ENCODE assay signal across 12 mouse cellular contexts in the genomic region with DNA sequence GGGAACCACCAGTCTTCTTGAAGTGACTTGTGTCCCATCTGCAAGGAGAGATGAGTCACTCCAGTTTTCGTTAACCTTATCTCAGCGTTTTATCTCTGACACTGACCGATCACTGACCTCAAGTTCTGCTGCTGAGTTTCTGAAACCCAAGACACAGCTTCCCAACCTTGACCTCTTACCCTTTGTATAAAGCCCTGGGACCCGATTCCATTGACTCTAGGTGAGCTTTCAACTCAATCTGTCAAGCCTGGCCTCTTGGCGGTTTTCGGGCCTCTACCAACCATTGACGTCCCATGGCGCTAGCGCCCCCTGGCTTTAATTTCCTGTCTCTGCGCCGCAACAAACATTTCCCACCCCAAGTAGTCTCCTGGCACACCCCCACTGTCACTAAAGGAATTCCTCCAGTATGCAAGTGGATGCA. TPM values are rescaled to one million over a fixed set of nuclear protein-coding genes. Genes with fewer than 3 reads are reported as not detected.
DNase-seq lines count a peak whose midpoint lies in the region; TF ChIP-seq lines count a peak whose summit lies in the region.
"Had no signal": no experiment of that assay in that cellular context is flagged by ENCODE, and none has a peak within 500 bp of the region (broad histone marks: within the 10 kb centered on the region; RNA-seq: fewer than 3 reads in every experiment).

No protein-coding gene starts in this region.

- H3K4me1 ChIP-seq in kidney, adult 2 months (ENCODE audit: control insufficient read depth, insufficient read depth, low read length): peaks cover 11% of the 10 kb centered on the region; the same call in 1 of the 2 replicates
- H3K4me1 ChIP-seq in lung, adult 2 months (ENCODE audit: control insufficient read depth, insufficient read depth, low read length): peaks cover 9% of the 10 kb centered on the region; the same call in 1 of the 2 replicates

- no peak overlapping the region for H3K4me3 ChIP-seq in kidney, adult 2 months (ENCODE audit: insufficient read depth, low read depth, low read length)
- no peak overlapping the region for H3K4me3 ChIP-seq in lung, adult 2 months (replicated peaks; ENCODE audit: extremely low read depth, low read depth, low read length)
- H3K4me3 ChIP-seq: limb, embryonic 12.5 days; midbrain, embryonic 10.5 days had no signal

- TF ChIP-seq POLR2A in kidney, adult 2 months (IDR thresholded peaks at IDR 0.05; ENCODE audit: low read depth, low read length): no peak
- TF ChIP-seq POLR2A in lung, adult 2 months (IDR thresholded peaks at IDR 0.05; ENCODE audit: borderline replicate concordance, extremely low read depth, low read depth, low read length): no peak

- H3K27me3 ChIP-seq in kidney, adult 2 months (replicated peaks; ENCODE audit: control insufficient read depth, insufficient read depth, low read length): no peaks in the 10 kb centered on the region

- peak; percentile 38; the same call in 1 of the 2 replicates for TF ChIP-seq CTCF in kidney, adult 2 months (conservative IDR thresholded peaks at IDR 0.05; ENCODE audit: insufficient read depth, insufficient read length, low read depth, low read length)
- peak; percentile 12; the same call in 1 of the 2 replicates for TF ChIP-seq CTCF in lung, adult 2 months (IDR thresholded peaks at IDR 0.05; ENCODE audit: insufficient read depth, low read length)

- no peaks in the 10 kb centered on the region for H3K36me3 ChIP-seq in kidney, adult 2 months (ENCODE audit: control insufficient read depth, insufficient read depth, low read length)
- H3K36me3 ChIP-seq: limb, embryonic 12.5 days; midbrain, embryonic 10.5 days had no signal

- intact Hi-C loops in gastrocnemius, postnatal 36 days (cut with DNase I): loop anchor here (2.0 kb wide), 1 partner anchor 36 kb away; no protein-coding TSS in a partner anchor

- WGBS in kidney, adult 2 months: 60% methylated on average over 11 of the region's 11 CpGs
- WGBS in lung, adult 2 months: 53% methylated on average over 11 of the region's 11 CpGs

- peak; percentile 63 to 83 for DNase-seq in adrenal gland, adult (ENCODE audit: inconsistent age in 2 of 2, low spot score in 1 of 2)
- DNase-seq in adrenal gland, adult 18-20 months (ENCODE audit: low spot score in 2 of 2): no peak
- DNase-seq in kidney, adult 2 months: peak; percentile 49
- DNase-seq in kidney, adult 11 months: no peak
- DNase-seq in ES-CJ7 (ENCODE audit: low read depth, low spot score): peak; percentile 77
- peak; percentile 35 for DNase-seq in lung, adult 2 months
- no peak for DNase-seq in frontal cortex, postnatal 14 days (ENCODE audit: low spot score in 2 of 2)
- no peak for DNase-seq in gastrocnemius, postnatal 36 days
- DNase-seq: cerebellum, postnatal 25 days had no signal

- H3K27ac ChIP-seq in kidney, adult 2 months (ENCODE audit: insufficient read depth, low read depth, low read length): no peak overlapping the region
- H3K27ac ChIP-seq: limb, embryonic 12.5 days; midbrain, embryonic 10.5 days had no signal

RNA-seq across cellular contexts. Expression of a gene that starts 2.3 kb away (rescaled TPM):
- total RNA-seq in adrenal gland, adult 18-20 months (2021): 10 to 100 TPM; 11.6 to 12.4 TPM
- 23.1 and 26.8 TPM in 2 replicates for polyA plus RNA-seq in kidney, adult 2 months (2012; rRNA removed)
- polyA plus RNA-seq in lung, adult 2 months (2012; rRNA removed): 14.0 and 14.1 TPM in 2 replicates
- total RNA-seq in gastrocnemius, postnatal 36 days (2021): 10 to 100 TPM; 66.0 to 66.5 TPM
- polyA plus RNA-seq: activated CD4-positive, CD25-positive, alpha-beta regulatory T cell, adult 4 months had no signal

RNA-seq across cellular contexts. Expression of a gene that starts 12.0 kb away (rescaled TPM):
- 1 to 10 TPM in 1 of 2 experiments, under 1 TPM in 1; 0.60 to 1.1 TPM for total RNA-seq in adrenal gland, adult 18-20 months (2021)
- polyA plus RNA-seq in kidney, adult 2 months (2012; rRNA removed): 0.11 and 0.42 TPM in 2 replicates
- 40.8 and 50.3 TPM in 2 replicates for polyA plus RNA-seq in lung, adult 2 months (2012; rRNA removed)
- total RNA-seq in gastrocnemius, postnatal 36 days (2021): under 1 TPM in 1 of 2 experiments, not detected in 1; 0.37 TPM
- polyA plus RNA-seq: activated CD4-positive, CD25-positive, alpha-beta regulatory T cell, adult 4 months had no signal

RNA-seq across cellular contexts. Expression of a gene that starts 40.2 kb away (rescaled TPM):
- 10 to 100 TPM; 25.6 to 27.0 TPM for total RNA-seq in adrenal gland, adult 18-20 months (2021)
- polyA plus RNA-seq in kidney, adult 2 months (2012; rRNA removed): 28.1 and 34.9 TPM in 2 replicates
- polyA plus RNA-seq in lung, adult 2 months (2012; rRNA removed): 7.2 and 11.7 TPM in 2 replicates
- total RNA-seq in gastrocnemius, postnatal 36 days (2021): 10 to 100 TPM; 21.9 to 22.4 TPM

RNA-seq across cellular contexts. Expression of a gene that starts 40.5 kb away (rescaled TPM):
- under 1 TPM; 0.90 to 0.93 TPM for total RNA-seq in adrenal gland, adult 18-20 months (2021)
- polyA plus RNA-seq in kidney, adult 2 months (2012; rRNA removed): 0.44 and 0.67 TPM in 2 replicates
- 0.95 and 1.2 TPM in 2 replicates for polyA plus RNA-seq in lung, adult 2 months (2012; rRNA removed)
- total RNA-seq in gastrocnemius, postnatal 36 days (2021): under 1 TPM; 0.31 to 0.35 TPM

Comparison
In these comparisons a context has a peak if more than half of its experiments do, and no peak if none do; other contexts are left out.
1. DNase-seq: peak in adrenal gland, adult (2 of 2), kidney, adult 2 months (single experiment), ES-CJ7 (single experiment) and lung, adult 2 months (single experiment); none in adrenal gland, adult 18-20 months (0 of 2), kidney, adult 11 months (single experiment), frontal cortex, postnatal 14 days (0 of 2) and gastrocnemius, postnatal 36 days (0 of 2).
2. RNA of a gene that starts 2.3 kb away (total RNA-seq): 66.0 to 66.5 TPM in gastrocnemius, postnatal 36 days; 11.6 to 12.4 TPM in adrenal gland, adult 18-20 months; every median in the first group is over 4 times any median in the second.